Mouse (Mus musculus) B cell, adult (primary cell): Measurements from ENCODE around the gene Rilp. TPM values are rescaled to one million over a fixed set of nuclear protein-coding genes. Genes with fewer than 3 reads are reported as not detected.

ENCODE experiments used
- total RNA-seq: library from RNA; stranded (reverse); gene quantifications from 4 replicates; pipeline ENCODE4 v1.2.4, GENCODE M21; 2023; ENCODE audit not compliant: inconsistent age

Gene Rilp
- total RNA-seq = 0.69 TPM in 1 of 4 replicates, not detected in the others

DNA sequence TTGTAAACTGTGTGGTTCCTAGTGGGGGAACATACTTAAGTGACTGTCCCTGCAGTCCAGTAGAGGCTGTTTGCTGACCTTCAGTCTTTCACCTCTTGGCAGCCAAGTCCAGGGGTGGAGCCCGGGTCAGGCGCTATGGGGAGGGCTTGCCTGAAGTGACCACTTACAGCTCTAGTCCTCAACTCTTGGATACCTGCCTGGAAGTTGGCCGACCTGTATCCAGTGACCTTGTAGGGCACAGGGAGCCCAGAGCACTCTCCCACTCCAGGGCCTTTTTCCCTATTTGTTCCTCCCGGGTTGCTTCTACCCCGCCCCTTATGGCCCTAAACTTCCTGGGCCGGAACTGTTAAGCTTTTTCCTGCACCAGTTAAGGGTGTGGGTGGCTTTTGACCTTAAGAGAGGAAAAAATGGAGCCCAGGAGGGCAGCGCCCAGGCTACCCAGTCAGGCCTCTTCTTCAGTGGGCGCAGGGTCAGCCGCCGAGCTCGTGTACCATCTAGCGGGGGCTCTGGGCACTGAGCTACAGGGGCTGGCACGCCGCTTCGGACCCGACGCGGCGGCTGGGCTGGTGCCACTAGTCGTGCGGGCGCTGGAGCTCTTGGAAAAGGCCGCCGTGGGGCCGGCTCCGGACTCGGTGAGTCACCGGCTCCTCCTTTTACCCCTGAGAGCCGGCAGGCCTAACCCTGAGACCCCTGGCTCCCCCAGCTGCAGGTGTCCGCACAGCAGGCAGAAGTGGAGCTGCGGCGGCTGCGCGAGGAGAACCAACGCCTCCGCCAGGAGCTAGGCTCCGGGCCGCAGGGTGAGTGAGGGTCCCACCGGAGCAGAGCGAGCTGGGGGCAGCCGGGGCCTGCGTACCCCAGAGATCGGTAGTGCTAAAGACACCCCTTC lies at the start of gene Rilp:
Rilp (plus strand) TSS at position 354 of the 886 bp plus-strand sequence.

GRCm38 (mm10) chr11:75460844-75461742 lies 48.8 kb upstream of the Rilp start, which contains the start of gene Tlcd2:
Gene Tlcd2, plus strand, starts transcription at chr11:75461715.

DNA sequence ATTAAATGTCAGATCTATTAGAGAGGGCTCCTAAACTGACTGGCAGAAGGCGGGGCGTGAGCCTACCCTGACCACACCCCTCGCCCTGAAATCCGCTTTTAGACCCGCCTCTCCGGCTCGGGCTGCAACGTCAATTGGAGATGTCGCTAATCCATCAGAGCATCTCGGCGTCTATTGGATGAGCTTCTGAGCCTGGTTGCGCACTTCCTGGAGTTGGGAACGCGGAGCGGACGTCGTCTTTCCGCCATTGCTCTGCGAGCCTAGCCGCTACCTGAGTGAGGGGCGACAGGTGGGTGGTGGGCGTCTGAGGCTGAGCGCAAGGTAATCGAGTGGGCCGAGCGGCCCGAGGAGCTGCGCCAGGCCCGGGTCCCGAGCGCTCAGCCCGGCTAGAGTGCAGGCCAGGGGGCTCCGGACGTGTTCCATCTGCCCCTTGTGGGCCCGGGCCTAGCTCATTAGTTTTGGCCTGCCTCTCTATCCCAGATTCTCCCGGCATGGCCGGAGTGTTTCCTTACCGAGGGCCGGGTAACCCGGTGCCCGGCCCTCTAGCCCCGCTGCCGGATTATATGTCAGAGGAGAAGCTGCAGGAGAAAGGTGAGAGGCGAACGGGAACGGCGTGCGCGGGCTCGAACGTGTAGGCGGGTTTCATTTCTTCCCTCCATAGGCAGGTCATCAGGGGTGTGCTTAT lies 23.2 kb upstream of the Rilp start, which contains the start of gene Prpf8:
Prpf8 (plus strand) TSS at position 216 of the 685 bp plus-strand sequence.

GRCm38 (mm10) chr11:75513336-75513735 lies 3.4 kb downstream of the Rilp start, which contains the start of gene Scarf1:
Gene Scarf1, plus strand, starts transcription at chr11:75513540.

GRCm38 (mm10) chr11:75531469-75532242 lies 21.8 kb downstream of the Rilp start, which contains the start of gene Slc43a2:
Gene Slc43a2, plus strand, starts transcription at chr11:75531694.

Other genes with a start within 250 kb of the Rilp start
- 96.0 to 124 TPM (median 109 TPM) in 4 replicates for gene Rpa1, start 161.8 kb upstream of the Rilp start, total RNA-seq
- gene Smyd4, start 161.7 kb upstream of the Rilp start, total RNA-seq = 10.9 to 13.5 TPM (median 12.4 TPM) in 4 replicates
- gene Serpinf1, start 87.4 kb upstream of the Rilp start, total RNA-seq = 0.72 to 1.8 TPM (median 1.3 TPM) in 3 of 4 replicates, not detected in the other
- 0.26 to 0.63 TPM (median 0.33 TPM) in 4 replicates for gene Serpinf2, start 70.5 kb upstream of the Rilp start, total RNA-seq
- gene Wdr81, start 55.4 kb upstream of the Rilp start, total RNA-seq = 44.4 to 54.6 TPM (median 46.7 TPM) in 4 replicates
- gene Tlcd2, start 48.4 kb upstream of the Rilp start, total RNA-seq = 1.6 to 3.9 TPM (median 2.8 TPM) in 4 replicates
- gene Prpf8, start 23.3 kb upstream of the Rilp start, total RNA-seq = 222 to 234 TPM (median 231 TPM) in 4 replicates
- 0.19 TPM in 1 of 4 replicates, not detected in the others for gene Scarf1, start 3.4 kb downstream of the Rilp start, total RNA-seq
- gene Slc43a2, start 21.6 kb downstream of the Rilp start, total RNA-seq = 38.1 to 64.2 TPM (median 49.5 TPM) in 4 replicates
- gene Pitpna, start 78.0 kb downstream of the Rilp start, total RNA-seq = 213 to 240 TPM (median 228 TPM) in 4 replicates
- 99.4 to 121 TPM (median 113 TPM) in 4 replicates for gene Inpp5k, start 120.9 kb downstream of the Rilp start, total RNA-seq
- 398 to 436 TPM (median 414 TPM) in 4 replicates for gene Myo1c, start 140.4 kb downstream of the Rilp start, total RNA-seq
- 53.8 to 64.5 TPM (median 58.6 TPM) in 4 replicates for gene Crk, start 169.2 kb downstream of the Rilp start, total RNA-seq
- gene Ywhae, start 222.8 kb downstream of the Rilp start, total RNA-seq = 219 to 247 TPM (median 230 TPM) in 4 replicates